Mouse (Mus musculus): ENCODE measurements around the gene Upk3bl. TPM values are rescaled to one million over a fixed set of nuclear protein-coding genes. Genes with fewer than 3 reads are reported as not detected.

Upk3bl gene
- total RNA-seq, 2 experiments from 2014 or later, result not detected

Small RNA genes lying within 50 kb of the gene (microRNA-seq; reads per million reads assigned to microRNA genes)
- 2.0 reads per million for gene Mir7035

Other genes starting within 250 kb of the Upk3bl start
- 10 to 100 TPM; 73.7 to 79.8 TPM for gene Srrm3, start 247.6 kb upstream of the Upk3bl start, total RNA-seq (2021)
- gene Hspb1, start 166.6 kb upstream of the Upk3bl start, total RNA-seq (2021), result 1 to 10 TPM; 4.3 to 4.6 TPM
- gene Ywhag, start 119.9 kb upstream of the Upk3bl start, total RNA-seq (2021), result 1,000 to 10,000 TPM; 1,621 to 1,667 TPM
- 1 to 10 TPM; 1.7 to 4.0 TPM for gene Ssc4d, start 80.0 kb upstream of the Upk3bl start, total RNA-seq (2021)
- not detected for gene Zp3, start 74.4 kb upstream of the Upk3bl start, total RNA-seq (2021)
- gene Dtx2, start 59.7 kb upstream of the Upk3bl start, total RNA-seq (2021), result 1 to 10 TPM; 9.3 to 9.4 TPM
- not detected for gene Upk3b, start 16.0 kb upstream of the Upk3bl start, total RNA-seq (2021)
- 1 to 10 TPM; 6.8 to 7.9 TPM for gene Rasa4, start 29.4 kb downstream of the Upk3bl start, total RNA-seq (2021)
- gene Polr2j, start 62.1 kb downstream of the Upk3bl start, total RNA-seq (2021), result 10 to 100 TPM; 82.2 to 91.6 TPM
- 10 to 100 TPM; 11.7 to 13.2 TPM for gene Lrwd1, start 81.6 kb downstream of the Upk3bl start, total RNA-seq (2021)
- gene Alkbh4, start 81.7 kb downstream of the Upk3bl start, total RNA-seq (2021), result 10 to 100 TPM in 1 of 2 experiments, 1 to 10 TPM in 1; 9.5 to 11.7 TPM
- 10 to 100 TPM; 59.8 to 62.6 TPM for gene Orai2, start 116.2 kb downstream of the Upk3bl start, total RNA-seq (2021)
- 10 to 100 TPM; 41.2 to 42.4 TPM for gene Prkrip1, start 144.5 kb downstream of the Upk3bl start, total RNA-seq (2021)
- gene Sh2b2, start 192.1 kb downstream of the Upk3bl start, total RNA-seq (2021), result 10 to 100 TPM; 13.4 to 16.3 TPM

Data from left cerebral cortex, postnatal 10 days (tissue).